Mouse (Mus musculus): ENCODE measurements at regions not wholly inside any gene's neighbourhood (a gene's known extent, or its start where the extent isn't known, plus 50 kb on each side); places are given as distances from the start of the nearest gene placed in this dataset.

GRCm38 (mm10) chr5:148454200-148454599, 54.5 kb upstream of the Slc7a1 start:
- no peak overlapping the region for H3K27ac ChIP-seq (ENCODE audit: control insufficient read depth, insufficient read depth, low read length)
- no peak overlapping the region for H3K4me3 ChIP-seq (ENCODE audit: control insufficient read depth, insufficient read depth, low read length)
- H3K4me1 ChIP-seq (replicated peaks; ENCODE audit: control insufficient read depth, insufficient read depth, low read length), result no peaks in the 10 kb centered on the region
- no peaks in the 10 kb centered on the region for H3K27me3 ChIP-seq (ENCODE audit: control insufficient read depth, insufficient read depth, low read length)
- WGBS, result 80% methylated on average over 5 of the region's 5 CpGs
- H3K36me3 ChIP-seq (ENCODE audit: control insufficient read depth, insufficient read depth, low read length), result no peaks in the 10 kb centered on the region
- TF ChIP-seq CTCF (IDR thresholded peaks at IDR 0.05; ENCODE audit: borderline replicate concordance, control insufficient read depth, extremely low read depth, insufficient read depth, low read length, poor library complexity), result no peak
- no peak for TF ChIP-seq POLR2A (IDR thresholded peaks at IDR 0.05; ENCODE audit: control insufficient read depth, extremely low read depth, insufficient read depth, low read length, poor library complexity)
- DNase-seq, result no peak

GRCm38 (mm10) chr5:148453776-148454175, 54.1 kb upstream of the Slc7a1 start:
- DNase-seq, result no peak
- H3K27ac ChIP-seq (ENCODE audit: control insufficient read depth, insufficient read depth, low read length), result no peak overlapping the region
- H3K4me3 ChIP-seq (ENCODE audit: control insufficient read depth, insufficient read depth, low read length), result no peak overlapping the region
- no peaks in the 10 kb centered on the region for H3K4me1 ChIP-seq (replicated peaks; ENCODE audit: control insufficient read depth, insufficient read depth, low read length)
- H3K36me3 ChIP-seq (ENCODE audit: control insufficient read depth, insufficient read depth, low read length), result no peaks in the 10 kb centered on the region
- WGBS, result 95% methylated on average over 12 of the region's 12 CpGs
- H3K27me3 ChIP-seq (ENCODE audit: control insufficient read depth, insufficient read depth, low read length), result no peaks in the 10 kb centered on the region
- TF ChIP-seq POLR2A (IDR thresholded peaks at IDR 0.05; ENCODE audit: control insufficient read depth, extremely low read depth, insufficient read depth, low read length, poor library complexity) (no peak), CTCF (IDR thresholded peaks at IDR 0.05; ENCODE audit: borderline replicate concordance, control insufficient read depth, extremely low read depth, insufficient read depth, low read length, poor library complexity) (no peak)

GRCm38 (mm10) chr5:148452909-148453632, 53.4 kb upstream of the Slc7a1 start:
- DNase-seq, result no peak
- no peaks in the 10 kb centered on the region for H3K4me1 ChIP-seq (replicated peaks; ENCODE audit: control insufficient read depth, insufficient read depth, low read length)
- WGBS, result 66% methylated on average over 17 of the region's 17 CpGs
- no peak overlapping the region for H3K27ac ChIP-seq (ENCODE audit: control insufficient read depth, insufficient read depth, low read length)
- H3K36me3 ChIP-seq (ENCODE audit: control insufficient read depth, insufficient read depth, low read length), result no peaks in the 10 kb centered on the region
- H3K4me3 ChIP-seq (ENCODE audit: control insufficient read depth, insufficient read depth, low read length), result no peak overlapping the region
- TF ChIP-seq CTCF (IDR thresholded peaks at IDR 0.05; ENCODE audit: borderline replicate concordance, control insufficient read depth, extremely low read depth, insufficient read depth, low read length, poor library complexity), result no peak
- H3K27me3 ChIP-seq (ENCODE audit: control insufficient read depth, insufficient read depth, low read length), result no peaks in the 10 kb centered on the region

DNA sequence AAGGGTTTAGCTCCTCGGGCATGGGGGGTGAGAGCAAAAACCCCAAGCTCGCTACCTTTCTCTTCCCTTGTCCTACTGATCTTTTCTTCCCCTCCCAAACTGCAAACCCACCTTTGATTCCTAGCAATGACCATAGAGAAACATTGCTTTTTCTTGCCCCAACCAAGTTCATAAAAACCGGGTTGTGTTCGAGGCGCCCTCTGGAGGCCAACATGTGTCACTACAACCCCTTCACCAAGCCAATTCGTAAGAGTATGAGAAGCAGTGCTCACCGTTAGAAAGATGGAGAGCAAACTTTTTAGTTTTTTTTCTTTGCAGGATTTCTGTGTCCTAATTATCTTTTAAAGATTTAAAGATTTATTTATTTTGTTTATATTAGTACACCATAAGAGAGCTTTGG, 52.1 kb upstream of the Slc7a1 start:
- Histone ChIP-seq H3K27ac (ENCODE audit: control insufficient read depth, insufficient read depth, low read length) (no peak overlapping the region), H3K36me3 (ENCODE audit: control insufficient read depth, insufficient read depth, low read length) (no peaks in the 10 kb centered on the region), H3K4me1 (replicated peaks; ENCODE audit: control insufficient read depth, insufficient read depth, low read length) (no peaks in the 10 kb centered on the region), H3K4me3 (ENCODE audit: control insufficient read depth, insufficient read depth, low read length) (no peak overlapping the region), H3K27me3 (ENCODE audit: control insufficient read depth, insufficient read depth, low read length) (no peaks in the 10 kb centered on the region)
- 25% methylated on average over 7 of the region's 7 CpGs for WGBS
- TF ChIP-seq CTCF (IDR thresholded peaks at IDR 0.05; ENCODE audit: borderline replicate concordance, control insufficient read depth, extremely low read depth, insufficient read depth, low read length, poor library complexity) (no peak), POLR2A (IDR thresholded peaks at IDR 0.05; ENCODE audit: control insufficient read depth, extremely low read depth, insufficient read depth, low read length, poor library complexity) (no peak)
- peak; percentile 52 for DNase-seq

- peak; percentile 67; the same call in 1 of the 2 replicates for TF ChIP-seq CTCF (IDR thresholded peaks at IDR 0.05; ENCODE audit: borderline replicate concordance, control insufficient read depth, extremely low read depth, insufficient read depth, low read length, poor library complexity)
- no peak for TF ChIP-seq POLR2A (IDR thresholded peaks at IDR 0.05; ENCODE audit: control insufficient read depth, extremely low read depth, insufficient read depth, low read length, poor library complexity)
- no peak overlapping the region for H3K4me3 ChIP-seq (ENCODE audit: control insufficient read depth, insufficient read depth, low read length)
- 24% methylated on average over 11 of the region's 11 CpGs for WGBS
- peak; percentile 68 for DNase-seq
- H3K27me3 ChIP-seq (ENCODE audit: control insufficient read depth, insufficient read depth, low read length), result no peaks in the 10 kb centered on the region
- H3K36me3 ChIP-seq (ENCODE audit: control insufficient read depth, insufficient read depth, low read length), result no peaks in the 10 kb centered on the region
- H3K4me1 ChIP-seq (replicated peaks; ENCODE audit: control insufficient read depth, insufficient read depth, low read length), result no peaks in the 10 kb centered on the region
- no peak overlapping the region for H3K27ac ChIP-seq (ENCODE audit: control insufficient read depth, insufficient read depth, low read length)
These were observed 51.2 kb upstream of the Slc7a1 start for GRCm38 (mm10) chr5:148450924-148451323.

Measured in thymus, adult 2 months (tissue).